Mouse (Mus musculus) kidney, postnatal 0 days (tissue): ENCODE results near the gene Mapkapk2. TPM values are rescaled to one million over a fixed set of nuclear protein-coding genes. Genes with fewer than 3 reads are reported as not detected.
A peak's percentile ranks its signal among the peaks of the same experiment; 100 is the strongest.

ENCODE experiments used
- ATAC-seq: fragments of 200-750 bp; cut with Nextera tagmentation; replicated peaks from 2 replicates; pipeline ENCODE4 v1.8.0; 2017; ENCODE audit warnings: low read depth, moderate number of reproducible peaks, moderate TSS enrichment, moderate library complexity; ENCODE audit not compliant: low FRiP score
- DNase-seq: peaks from one replicate; pipeline ENCODE4 v3.0.0-alpha.2; 2016; ENCODE audit warnings: low spot score
- H3K27ac ChIP-seq: fragments of 300-500 bp; sonication (generic); 2 replicates; pipeline ENCODE4 v1.5.1; 2014; ENCODE audit warnings: mild to moderate bottlenecking
- H3K27me3 ChIP-seq: fragments of 300-500 bp; sonication (generic); 2 replicates; pipeline ENCODE4 v1.6.1; 2014; ENCODE audit warnings: low read length, mixed read lengths; ENCODE audit not compliant: insufficient read depth
- H3K36me3 ChIP-seq: fragments of 300-500 bp; sonication (generic); 2 replicates; pipeline ENCODE4 v1.6.1; 2014; ENCODE audit warnings: low read length, mixed read lengths; ENCODE audit not compliant: insufficient read depth
- H3K4me1 ChIP-seq: fragments of 300-500 bp; sonication (generic); replicated peaks from 2 replicates; pipeline ENCODE4 v1.6.1; 2014; ENCODE audit warnings: antibody characterized with exemption, low read length, mixed read lengths; ENCODE audit not compliant: insufficient read depth
- H3K4me2 ChIP-seq: fragments of 300-500 bp; sonication (generic); 2 replicates; pipeline ENCODE4 v1.6.1; 2014; ENCODE audit warnings: mild to moderate bottlenecking, low read length, moderate library complexity, mixed read lengths
- H3K4me3 ChIP-seq: fragments of 300-500 bp; sonication (generic); replicated peaks from 2 replicates; pipeline ENCODE4 v1.5.1; 2014; ENCODE audit warnings: low read depth, low read length
- H3K9ac ChIP-seq: fragments of 300-500 bp; sonication (generic); 2 replicates; pipeline ENCODE4 v1.6.1; 2014; ENCODE audit warnings: low read depth, low read length
- H3K9me3 ChIP-seq: fragments of 300-500 bp; sonication (generic); replicated peaks from 2 replicates; pipeline ENCODE4 v1.6.1; 2016; ENCODE audit warnings: low read length, inconsistent platforms, mixed read lengths
- CTCF ChIP-seq: IDR thresholded peaks from 2 replicates; pipeline ENCODE4 v1.5.1; 2016; ENCODE audit warnings: antibody characterized with exemption, low read depth, mild to moderate bottlenecking, moderate library complexity
- WGBS: fragments of 180-500 bp; shearing (Covaris S2); extraction: QIAGEN DNeasy Blood & Tissue Kit; methylation state at CpG from one replicate; pipeline ENCODE4 v1.1.7; 2014; 5-methylcytosine and 5-hydroxymethylcytosine counted together
- polyA plus RNA-seq: library from polyadenylated mRNA; unstranded; fragments of >200 nt; fragmentation: Nextera tagmentation; extraction: Ambion mirVana; gene quantifications from 2 replicates; pipeline ENCODE4 v1.2.1, GENCODE M21; 2015

Mapkapk2 gene
- polyA plus RNA-seq, 1 experiment from 2014 or later, result 55.9 TPM

GRCm38 (mm10) chr1:131050011-131050410 lies 47.6 kb downstream of the Mapkapk2 start:
- Histone ChIP-seq H3K4me1 (no peaks in the 10 kb centered on the region), H3K9me3 (no peaks in the 10 kb centered on the region), H3K27me3 (no peaks in the 10 kb centered on the region), H3K4me3 (no peak overlapping the region), H3K36me3 (peaks cover 25% of the 10 kb centered on the region; the same call in 1 of the 2 replicates), H3K9ac (no peak overlapping the region), H3K4me2 (no peak overlapping the region), H3K27ac (no peak overlapping the region)
- DNase-seq (no peak), ATAC-seq (no peak)
- 85% methylated on average over 5 of the region's 5 CpGs for WGBS
- TF ChIP-seq CTCF, result no peak

GRCm38 (mm10) chr1:131049361-131049806 lies 48.2 kb downstream of the Mapkapk2 start:
- no peak overlapping the region for H3K4me3 ChIP-seq
- H3K9me3 ChIP-seq, result no peaks in the 10 kb centered on the region
- 46% methylated on average over 5 of the region's 5 CpGs for WGBS
- peaks cover 19% of the 10 kb centered on the region; the same call in 1 of the 2 replicates for H3K36me3 ChIP-seq
- no peak overlapping the region for H3K27ac ChIP-seq
- no peaks in the 10 kb centered on the region for H3K4me1 ChIP-seq
- no peak for TF ChIP-seq CTCF
- DNase-seq (peak; percentile 53), ATAC-seq (no peak; the same call in 1 of the 2 replicates)
- H3K4me2 ChIP-seq, result no peak overlapping the region
- H3K27me3 ChIP-seq, result no peaks in the 10 kb centered on the region
- no peak overlapping the region for H3K9ac ChIP-seq

GRCm38 (mm10) chr1:131048946-131049345 lies 48.7 kb downstream of the Mapkapk2 start:
- Histone ChIP-seq H3K4me2 (no peak overlapping the region), H3K27me3 (no peaks in the 10 kb centered on the region), H3K4me1 (no peaks in the 10 kb centered on the region), H3K4me3 (no peak overlapping the region), H3K9me3 (no peaks in the 10 kb centered on the region), H3K9ac (no peak overlapping the region), H3K27ac (no peak overlapping the region), H3K36me3 (peaks cover 15% of the 10 kb centered on the region; the same call in 1 of the 2 replicates)
- ATAC-seq, result no peak
- 48% methylated on average over 8 of the region's 8 CpGs for whole genome bisulfite sequencing
- no peak for TF ChIP-seq CTCF
- DNase-seq, result no peak

GRCm38 (mm10) chr1:131048121-131048863 lies 49.3 kb downstream of the Mapkapk2 start:
- TF ChIP-seq CTCF, result no peak
- DNase-seq, result peak; percentile 66
- H3K27ac ChIP-seq, result no peak overlapping the region

GRCm38 (mm10) chr1:131046607-131047006 lies 51.0 kb downstream of the Mapkapk2 start:
- H3K9ac ChIP-seq, result no peak overlapping the region
- WGBS, result 85% methylated on average over 10 of the region's 10 CpGs
- TF ChIP-seq CTCF, result no peak
- DNase-seq (no peak), ATAC-seq (no peak)
- H3K36me3 ChIP-seq, result no peaks in the 10 kb centered on the region
- H3K4me3 ChIP-seq, result no peak overlapping the region
- no peaks in the 10 kb centered on the region for H3K9me3 ChIP-seq
- H3K4me2 ChIP-seq, result no peak overlapping the region
- H3K27ac ChIP-seq, result no peak overlapping the region
- no peaks in the 10 kb centered on the region for H3K27me3 ChIP-seq
- no peaks in the 10 kb centered on the region for H3K4me1 ChIP-seq

More at GRCm38 (mm10) chr1:131048121-131048863, 49.3 kb downstream of the Mapkapk2 start:
- no peaks in the 10 kb centered on the region for H3K9me3 ChIP-seq
- H3K4me1 ChIP-seq, result no peaks in the 10 kb centered on the region
- no peak for ATAC-seq
- no peaks in the 10 kb centered on the region for H3K27me3 ChIP-seq
- peaks cover 11% of the 10 kb centered on the region; the same call in 1 of the 2 replicates for H3K36me3 ChIP-seq
- H3K4me3 ChIP-seq, result no peak overlapping the region
- no peak overlapping the region for H3K9ac ChIP-seq
- no peak overlapping the region for H3K4me2 ChIP-seq
- 48% methylated on average over 6 of the region's 6 CpGs for WGBS

- DNase-seq (no peak), ATAC-seq (no peak)
- no peak for TF ChIP-seq CTCF
- Histone ChIP-seq H3K27ac (no peak overlapping the region), H3K4me3 (no peak overlapping the region), H3K9me3 (no peaks in the 10 kb centered on the region), H3K4me1 (no peaks in the 10 kb centered on the region), H3K9ac (no peak overlapping the region), H3K27me3 (no peaks in the 10 kb centered on the region), H3K4me2 (no peak overlapping the region), H3K36me3 (no peaks in the 10 kb centered on the region)
- 93% methylated on average over 2 of the region's 2 CpGs for WGBS
Observed at GRCm38 (mm10) chr1:131045723-131046355, 51.8 kb downstream of the Mapkapk2 start.
